In genomic region chr1:126431594-126431993, GRCm38 (mm10) we compare ENCODE assay signal across 7 mouse cellular contexts.
A peak's percentile ranks its signal among the peaks of the same experiment; 100 is the strongest.
DNase-seq lines count a peak whose midpoint lies in the region; TF ChIP-seq lines count a peak whose summit lies in the region.

No protein-coding gene starts in this region.

- no peaks in the 10 kb centered on the region for H3K27me3 ChIP-seq in ES-Bruce4 (ENCODE audit: control insufficient read depth, insufficient read depth, low read length, poor library complexity, severe bottlenecking)

- H3K9ac ChIP-seq in ES-Bruce4 (ENCODE audit: low read depth, poor library complexity, severe bottlenecking) = no peak overlapping the region

- TF ChIP-seq POLR2A in ES-Bruce4 (IDR thresholded peaks at IDR 0.05; ENCODE audit: insufficient read depth, low read length) = no peak

- H3K4me1 ChIP-seq in ES-Bruce4 (ENCODE audit: control insufficient read depth, insufficient read depth, low read length) = no peaks in the 10 kb centered on the region

- no peak overlapping the region for H3K4me3 ChIP-seq in ES-Bruce4 (ENCODE audit: low read depth, low read length)

- peak; percentile 66 for DNase-seq in R1 (ENCODE audit: low read depth, low spot score)
- DNase-seq in embryo, embryonic 9.5 days (ENCODE audit: extremely low spot score) = peak; percentile 63
- DNase-seq in heart, postnatal 4 days = peak; percentile 64
- peak; percentile 66 to 91 for DNase-seq in layer of hippocampus, adult 18-20 months (ENCODE audit: low spot score in 2 of 2)
- peak; percentile 72 for DNase-seq in lung, postnatal 14 days
- peak; percentile 59 for DNase-seq in right cerebral cortex, postnatal 4 days

- no peaks in the 10 kb centered on the region for H3K36me3 ChIP-seq in ES-Bruce4 (ENCODE audit: control insufficient read depth, insufficient read depth, low read length, poor library complexity, severe bottlenecking)

- peak; percentile 7 for TF ChIP-seq CTCF in ES-Bruce4 (IDR thresholded peaks at IDR 0.05; ENCODE audit: low read depth, low read length)

- H3K9me3 ChIP-seq in ES-Bruce4 (replicated peaks; ENCODE audit: control insufficient read depth, insufficient read depth, low read length, poor library complexity, severe bottlenecking) = no peaks in the 10 kb centered on the region

- no peak overlapping the region for H3K27ac ChIP-seq in ES-Bruce4 (ENCODE audit: insufficient read depth, low read length)

- no peak for TF ChIP-seq EP300 in ES-Bruce4 (IDR thresholded peaks at IDR 0.05; ENCODE audit: insufficient read depth, low read depth, low read length)
